Mouse (Mus musculus) urinary bladder, postnatal 25 days (tissue): ENCODE data around the gene Slc7a6os.
"Not testable (repeated sequence)": the region's sequence is repeated elsewhere in the genome, so short reads cannot be mapped to it uniquely, and the experiment has no call there.

ENCODE experiments used
- DNase-seq: peaks from one replicate; pipeline ENCODE4 v3.0.0; 2022; ENCODE audit warnings: low spot score

Gene Slc7a6os

DNA sequence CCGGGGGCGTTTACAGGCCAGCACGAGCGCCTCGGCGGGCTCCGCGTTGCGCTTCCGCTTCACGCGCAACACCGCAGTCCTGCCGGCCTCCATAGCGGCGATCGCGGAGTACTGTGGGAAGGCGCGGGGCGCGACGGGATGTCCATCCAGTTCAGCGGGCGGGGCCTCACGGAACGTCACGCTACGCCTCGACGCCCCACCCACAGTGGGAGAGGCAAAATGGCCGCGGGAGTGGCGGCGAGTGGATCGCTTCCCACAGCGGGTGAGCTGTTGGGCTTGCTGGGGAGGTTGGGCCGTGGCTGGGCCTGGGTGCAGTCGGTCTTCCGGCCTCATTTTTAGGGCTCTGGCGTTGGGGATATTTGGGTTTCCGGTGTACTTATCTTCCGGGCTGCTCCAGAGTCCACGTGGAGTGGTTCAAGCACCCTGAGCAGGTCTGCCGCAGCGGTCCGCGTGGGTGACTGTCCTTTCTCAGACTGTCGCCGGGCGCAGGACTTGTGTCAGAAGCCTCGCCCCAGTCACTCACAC lies at the start of gene Slc7a6os, which contains the start of gene Prmt7:
Gene Slc7a6os, minus strand, starts transcription at position 115 of the 525 bp plus-strand sequence.
Gene Prmt7, plus strand, starts transcription at position 116 of the 525 bp plus-strand sequence.
- DNase-seq: peak; percentile 93

DNA sequence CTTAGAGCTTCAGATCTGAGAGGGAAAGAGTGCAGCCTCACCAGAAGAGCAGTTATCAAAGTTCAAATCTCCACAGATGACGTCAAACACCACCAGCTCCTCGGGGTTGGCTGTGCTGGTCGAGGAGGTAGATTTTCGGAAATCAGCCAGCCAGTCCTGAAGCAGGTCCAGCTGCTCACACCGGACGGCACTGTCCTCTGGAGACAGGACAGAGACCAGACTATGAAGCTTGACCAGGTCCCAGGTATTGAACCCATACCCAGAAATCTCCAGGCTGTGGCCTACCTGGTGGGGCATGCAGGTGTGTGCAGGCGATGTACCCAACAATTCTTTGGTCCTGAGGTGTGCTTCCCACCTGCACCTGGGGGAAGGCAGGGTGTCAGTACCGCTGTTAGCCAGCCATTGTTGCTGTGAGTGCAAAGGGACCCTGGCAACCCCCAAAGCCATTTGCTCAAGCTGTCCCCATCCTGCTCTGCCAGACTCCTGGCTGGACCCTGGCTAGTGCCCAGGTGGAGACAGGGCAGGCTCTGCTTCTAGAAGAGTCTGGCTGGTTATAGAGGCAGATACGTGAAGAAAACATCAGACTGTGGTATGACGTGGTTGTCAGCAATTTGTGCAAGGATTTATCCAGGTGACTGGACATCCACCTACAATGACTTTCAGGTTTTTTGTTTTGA lies 49.0 kb upstream of the Slc7a6os start:
- DNase-seq: no peak

DNA sequence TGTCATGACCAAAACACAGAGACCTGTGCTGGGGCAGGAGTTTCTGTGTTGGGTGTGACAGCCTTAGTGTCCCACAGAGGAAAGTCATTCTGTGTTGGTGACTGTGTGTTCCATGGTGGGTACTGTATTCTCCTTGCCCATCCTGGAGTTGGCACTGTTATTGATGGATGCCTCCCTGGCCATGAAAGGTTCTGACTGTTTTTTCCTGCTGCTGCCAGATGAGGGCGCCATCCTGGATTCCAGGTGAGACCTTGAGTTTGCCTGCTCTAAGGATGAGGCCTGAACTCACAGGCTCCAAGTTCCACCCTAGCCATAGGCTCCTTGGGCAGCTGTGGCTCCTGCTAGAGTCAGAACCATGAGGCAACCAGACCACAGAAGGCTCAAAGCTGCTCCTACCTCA lies 47.4 kb upstream of the Slc7a6os start:
- DNase-seq: no peak

DNA sequence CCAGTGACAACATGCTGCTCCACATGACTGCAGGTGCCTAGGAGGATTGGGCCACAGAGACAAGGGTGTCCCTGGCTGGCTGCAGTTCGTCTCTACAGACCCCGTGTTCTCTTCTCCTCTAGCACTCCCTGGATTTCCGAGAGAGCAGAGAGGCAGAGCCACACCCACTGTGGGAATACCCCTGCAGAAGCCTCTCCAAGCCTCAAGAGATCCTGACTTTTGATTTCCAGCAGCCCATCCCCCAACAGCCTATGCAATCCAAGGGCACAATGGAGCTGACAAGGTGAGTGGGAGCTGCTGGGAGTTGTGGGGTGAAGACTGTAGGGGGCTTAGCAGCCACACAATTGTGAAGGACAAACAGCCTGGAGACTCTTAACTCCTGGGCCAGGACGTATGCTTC lies 39.5 kb upstream of the Slc7a6os start:
- no peak for DNase-seq

DNA sequence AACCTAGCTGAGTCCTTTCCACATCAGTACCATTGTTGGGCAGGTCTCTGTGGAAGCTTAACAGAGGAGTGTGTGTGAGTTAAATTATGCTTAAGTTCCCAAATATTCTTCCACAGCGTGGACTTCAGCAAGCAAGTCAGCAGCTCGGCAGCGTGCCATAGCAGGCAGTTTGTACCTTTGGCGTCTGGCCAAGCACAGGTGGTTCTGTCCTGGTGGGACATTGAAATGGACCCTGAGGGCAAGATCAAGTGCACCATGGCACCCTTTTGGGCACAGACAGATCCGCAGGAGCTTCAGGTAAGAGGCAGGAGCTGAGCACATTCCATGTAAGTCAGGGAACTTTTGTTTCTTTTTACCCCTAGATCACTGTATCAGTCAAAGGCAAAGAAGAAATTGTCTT lies 26.4 kb upstream of the Slc7a6os start:
- no peak for DNase-seq

DNA sequence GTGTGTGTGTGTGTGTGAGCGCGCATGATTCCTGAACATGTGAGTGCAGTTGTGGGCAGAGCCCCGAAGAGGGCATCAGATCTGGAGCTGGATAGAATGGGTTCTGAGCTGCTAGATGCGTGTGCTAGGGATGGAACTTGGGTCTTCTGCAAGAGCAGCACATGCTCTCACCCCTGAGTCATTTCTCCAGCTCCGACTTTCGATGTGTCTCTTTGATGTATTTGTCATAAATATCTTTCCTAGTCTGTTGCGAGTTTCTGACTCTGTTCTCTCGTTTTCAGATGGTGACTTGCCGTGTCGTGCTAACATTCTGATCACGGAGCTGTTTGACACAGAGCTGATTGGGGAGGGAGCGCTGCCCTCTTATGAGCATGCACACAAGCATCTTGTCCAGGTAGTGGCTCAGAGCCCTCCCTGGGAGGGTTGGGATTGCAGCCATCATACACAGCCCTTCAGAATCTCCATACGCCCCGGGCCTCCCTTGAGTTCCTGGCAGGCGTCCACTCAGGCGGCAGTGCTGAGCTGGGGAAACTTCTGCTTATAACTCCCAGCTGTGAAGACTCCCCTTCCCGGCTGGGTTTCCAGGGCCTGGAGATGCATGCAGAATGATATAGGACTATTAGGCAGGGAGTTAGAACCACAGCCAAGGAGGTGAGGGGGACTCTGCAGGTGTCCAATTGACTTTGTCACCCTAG lies 24.0 kb upstream of the Slc7a6os start:
- no peak for DNase-seq

DNA sequence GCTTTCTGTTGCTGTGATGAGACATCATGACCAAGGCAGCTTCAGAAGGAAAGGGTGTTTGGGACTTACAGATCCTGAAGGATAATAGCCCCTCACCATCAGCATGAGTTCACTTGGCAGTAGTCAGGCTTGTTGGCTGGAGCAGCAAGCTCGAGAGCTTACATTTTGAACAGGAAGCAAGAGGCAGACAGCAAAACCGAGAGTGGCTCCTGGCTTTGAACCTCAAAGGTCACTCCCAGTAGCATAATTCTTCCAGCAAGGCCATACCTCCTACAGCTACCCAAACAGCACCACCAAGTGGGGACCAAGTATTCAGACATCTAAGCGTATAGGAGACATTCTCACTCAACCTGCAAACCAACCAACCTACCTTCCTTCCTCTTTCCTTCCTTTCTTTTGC lies 22.0 kb upstream of the Slc7a6os start:
- no peak for DNase-seq

DNA sequence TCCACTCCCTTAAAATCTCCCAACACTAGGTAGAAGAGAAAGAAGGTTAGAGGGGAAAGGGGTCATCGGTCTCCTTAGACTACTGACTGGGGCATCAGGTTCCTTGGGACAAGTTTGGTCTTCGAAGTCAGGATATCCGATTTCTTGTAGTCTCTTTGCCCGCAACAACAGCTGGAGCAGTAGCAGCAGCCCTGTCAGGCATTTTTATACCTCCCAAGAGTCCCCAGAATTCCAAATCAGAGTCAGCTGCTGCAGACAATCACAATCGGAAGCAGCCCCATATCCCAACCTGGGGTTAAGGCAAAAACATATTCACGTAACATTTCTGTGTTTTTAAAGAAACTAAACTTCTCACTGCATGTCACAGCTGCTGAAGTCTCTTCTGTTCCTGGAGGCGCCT lies 20.8 kb upstream of the Slc7a6os start:
- no peak for DNase-seq

DNA sequence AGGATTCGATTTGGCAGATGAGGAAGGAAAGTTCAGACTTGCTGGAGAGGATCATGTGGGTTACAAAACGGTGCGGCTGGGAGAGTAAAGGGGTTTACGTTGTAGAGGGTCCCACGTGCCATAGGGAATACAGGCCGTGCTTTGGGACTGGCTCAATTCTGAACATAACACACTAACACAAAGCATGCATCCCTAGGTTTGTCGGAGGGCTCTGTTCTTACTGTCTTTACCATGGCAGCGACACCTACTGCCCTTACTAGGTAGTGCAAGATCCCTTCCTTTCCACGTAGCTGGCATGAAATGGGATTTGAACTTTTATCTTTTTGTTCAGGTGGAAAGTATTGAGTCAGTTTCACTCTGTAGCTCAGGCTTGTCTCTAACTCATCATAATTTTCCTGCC lies 15.9 kb upstream of the Slc7a6os start:
- DNase-seq: peak; percentile 49

DNA sequence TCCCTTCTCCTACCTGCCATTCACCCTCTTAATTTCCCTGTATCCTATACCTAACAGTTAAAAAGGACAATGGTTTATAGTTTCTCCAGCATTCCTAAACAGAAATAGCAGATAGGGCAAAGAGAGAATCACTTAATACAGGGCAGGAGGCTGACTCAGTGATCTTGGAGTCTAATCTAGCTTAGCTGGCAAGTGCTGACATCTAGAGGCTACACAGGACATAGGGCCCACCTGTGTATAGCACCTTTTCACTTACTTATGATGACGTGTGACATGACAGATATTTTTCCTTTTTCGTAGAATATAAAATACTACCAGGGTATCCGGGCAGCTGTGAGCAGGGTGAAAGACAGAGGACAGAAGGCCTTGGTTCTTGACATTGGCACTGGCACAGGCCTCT lies 8.9 kb upstream of the Slc7a6os start:
- no peak for DNase-seq

DNA sequence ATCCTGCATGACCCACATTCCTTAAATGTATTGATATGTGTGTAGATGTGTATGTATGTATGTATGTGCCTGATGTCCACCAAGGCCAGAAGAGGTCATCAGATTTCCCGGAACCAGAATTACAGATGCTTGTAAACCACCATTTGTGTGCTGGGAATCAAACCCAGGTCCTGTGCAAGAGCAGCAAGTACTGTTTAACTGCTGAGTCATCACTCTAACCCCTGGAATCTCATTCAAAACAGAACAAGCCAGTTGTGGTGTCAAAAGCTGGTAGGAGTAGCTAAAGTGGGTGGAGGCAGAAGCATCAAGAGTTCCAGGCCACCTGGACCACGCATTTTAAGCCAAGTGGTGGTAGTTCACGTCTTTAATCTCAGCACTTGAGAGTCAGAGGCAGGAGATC lies 3.2 kb upstream of the Slc7a6os start:
- no peak for DNase-seq

DNA sequence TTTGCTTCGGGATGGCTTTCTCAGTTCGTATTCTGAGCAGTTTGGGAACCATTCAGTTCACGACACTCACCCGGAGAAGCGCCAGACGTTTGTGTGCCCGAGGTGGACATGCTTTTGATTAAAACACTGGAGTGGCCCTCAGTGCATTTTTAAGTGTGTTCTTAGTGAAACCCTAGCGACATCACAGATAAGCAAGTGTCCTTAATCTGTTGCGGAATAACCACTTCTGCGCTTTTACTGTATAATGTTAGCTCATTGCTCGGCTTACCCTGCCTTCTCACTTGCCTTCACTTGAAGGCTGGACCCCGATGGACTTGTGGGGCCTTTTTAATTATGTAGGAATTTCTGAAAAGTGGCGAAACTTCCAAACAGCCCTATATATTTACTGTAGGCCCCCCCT lies 686 bp upstream of the Slc7a6os start:
- no peak for DNase-seq

DNA sequence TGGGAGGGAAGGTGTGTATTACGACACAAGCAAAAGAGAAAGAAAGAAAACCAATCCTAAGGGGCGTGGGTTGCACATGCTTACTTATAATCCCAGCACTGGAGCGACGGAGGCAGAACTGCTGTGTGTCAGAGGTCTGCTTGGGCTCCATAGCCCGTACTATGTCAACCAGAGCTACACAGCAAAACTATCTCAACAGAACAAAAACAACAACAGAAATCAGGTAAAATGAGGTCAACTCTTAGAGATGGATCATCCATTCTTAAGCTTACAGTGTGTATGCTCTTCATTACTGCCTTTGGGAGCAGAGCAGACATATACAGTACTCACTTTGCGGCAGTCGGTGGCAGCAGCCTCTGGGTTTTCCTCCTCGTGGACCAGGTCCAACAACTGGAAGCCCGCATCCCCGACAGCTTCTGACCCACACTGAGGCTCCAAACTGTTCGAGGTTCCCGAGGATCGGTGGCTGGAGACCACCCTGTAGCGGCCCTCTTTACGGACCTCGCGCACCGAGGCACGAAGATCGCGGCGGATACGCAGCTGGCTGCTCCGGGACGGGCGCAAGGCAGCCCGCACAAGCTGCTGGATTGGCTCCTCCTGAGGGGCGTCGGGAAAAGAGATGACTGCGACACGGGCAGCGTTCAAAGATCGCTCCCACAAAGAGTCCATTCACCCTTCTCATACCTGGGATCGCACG lies 552 bp downstream of the Slc7a6os start:
- no peak for DNase-seq

DNA sequence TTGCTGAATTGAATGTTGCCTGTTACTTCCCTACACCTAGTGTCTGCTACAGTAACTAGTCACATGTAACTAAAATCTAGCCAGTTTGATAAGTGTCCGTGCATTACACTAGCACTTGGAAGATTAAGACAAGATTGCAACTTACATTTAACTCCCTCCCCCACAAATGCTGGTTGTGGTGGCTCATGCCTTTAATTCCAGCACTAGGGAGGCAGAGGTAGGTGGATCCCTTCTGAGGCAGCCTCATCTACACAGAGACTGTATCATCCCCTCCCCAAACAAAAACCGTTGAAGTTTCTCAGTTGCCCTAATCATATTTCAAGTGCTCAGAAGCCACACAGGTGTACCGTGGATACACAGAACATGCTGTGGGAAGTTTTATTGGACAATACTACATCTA lies 11.1 kb downstream of the Slc7a6os start:
- DNase-seq: not testable (repeated sequence)

DNA sequence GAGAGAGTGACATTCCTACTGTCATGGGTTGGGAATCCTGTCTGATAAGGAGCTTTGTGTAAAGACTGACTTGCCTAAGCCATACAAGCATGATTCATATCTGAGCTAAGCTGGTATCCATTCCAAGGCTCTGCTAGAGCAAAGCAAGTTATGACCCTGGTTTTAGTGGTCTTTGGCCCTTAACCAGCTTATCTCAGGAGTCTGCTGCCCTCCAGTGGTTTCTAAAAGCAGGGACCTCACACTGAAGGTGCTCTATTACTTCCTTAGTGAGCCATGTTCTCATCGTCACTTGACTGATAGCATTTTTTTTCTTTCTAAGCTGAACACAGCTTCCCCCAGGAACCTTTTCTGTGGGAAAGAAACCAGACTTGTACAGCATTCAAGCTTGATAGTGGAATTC lies 12.0 kb downstream of the Slc7a6os start:
- peak; percentile 23 for DNase-seq

DNA sequence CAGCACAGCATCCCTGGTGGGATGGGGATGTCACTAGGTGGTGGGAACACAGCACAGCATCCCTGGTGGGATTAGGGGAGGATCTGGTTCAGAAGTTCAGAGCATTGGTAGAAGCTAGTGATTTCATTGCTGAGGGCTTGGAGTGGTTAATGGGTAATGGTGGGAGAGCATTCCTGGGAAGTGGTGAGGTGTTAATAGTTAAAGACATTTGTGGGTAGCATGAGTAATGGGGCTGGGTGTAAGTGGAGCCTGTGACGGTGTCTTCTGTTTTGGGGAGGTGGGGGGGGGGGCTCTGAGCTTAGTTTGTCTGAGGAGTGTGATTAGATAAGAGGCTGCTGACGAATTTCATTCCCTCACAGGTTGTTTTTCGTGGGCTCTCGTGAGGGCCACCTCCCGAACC lies 16.7 kb downstream of the Slc7a6os start:
- DNase-seq: no peak

DNA sequence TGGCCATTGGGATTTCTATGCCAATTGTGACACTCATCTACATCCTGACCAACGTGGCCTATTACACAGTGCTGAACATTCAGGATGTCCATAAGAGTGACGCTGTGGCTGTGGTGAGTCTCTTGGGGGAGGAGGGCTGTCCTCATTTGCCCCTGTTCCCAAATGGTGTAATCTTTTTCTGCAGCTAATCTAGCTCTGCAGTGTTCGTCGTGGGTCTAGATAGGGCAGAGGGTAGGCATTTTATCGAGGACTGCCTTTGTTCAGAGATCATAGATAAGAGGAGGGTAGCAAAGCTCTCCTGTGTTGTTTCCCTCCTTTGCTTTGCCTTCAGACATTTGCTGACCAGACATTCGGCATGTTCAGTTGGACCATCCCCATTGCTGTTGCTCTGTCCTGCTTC lies 17.6 kb downstream of the Slc7a6os start:
- no peak for DNase-seq

DNA sequence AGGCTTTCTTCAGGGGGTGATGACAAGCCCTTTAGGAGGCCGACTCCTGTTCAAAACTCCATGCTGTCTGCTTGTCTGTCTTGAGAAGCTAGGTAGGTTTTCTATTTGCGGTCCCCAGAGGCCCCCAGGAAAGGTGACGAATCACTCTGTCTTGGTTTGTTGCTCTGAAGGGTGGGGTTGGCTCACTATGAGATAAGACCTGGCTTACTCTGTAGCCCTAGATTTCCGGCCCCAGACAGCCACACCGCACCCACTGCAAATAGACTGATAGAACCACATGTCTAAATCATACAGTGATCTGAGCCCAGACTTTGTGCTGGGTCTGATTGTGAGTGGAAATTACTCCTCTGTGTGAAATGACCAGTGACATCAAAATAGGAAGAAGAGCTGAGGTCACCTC lies 19.1 kb downstream of the Slc7a6os start:
- no peak for DNase-seq

DNA sequence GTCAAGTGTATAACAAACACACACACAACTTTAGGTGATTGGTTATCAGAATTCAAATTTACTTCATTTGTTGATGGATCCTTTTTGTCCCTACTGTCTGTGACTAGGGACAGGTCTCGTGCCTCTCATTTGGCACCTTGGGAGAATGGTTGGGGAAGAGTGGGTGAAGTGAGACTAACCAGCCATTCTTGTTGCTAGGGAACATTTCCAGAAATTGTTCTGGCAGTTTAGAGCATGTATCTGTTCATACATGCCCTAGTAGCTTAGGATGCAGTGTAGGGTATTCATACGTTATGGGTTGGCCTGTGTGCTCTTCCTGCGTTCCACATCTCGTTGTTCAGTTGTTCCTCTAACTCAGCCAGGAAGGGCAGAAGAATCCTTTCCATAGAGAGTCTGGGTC lies 21.6 kb downstream of the Slc7a6os start:
- no peak for DNase-seq

DNA sequence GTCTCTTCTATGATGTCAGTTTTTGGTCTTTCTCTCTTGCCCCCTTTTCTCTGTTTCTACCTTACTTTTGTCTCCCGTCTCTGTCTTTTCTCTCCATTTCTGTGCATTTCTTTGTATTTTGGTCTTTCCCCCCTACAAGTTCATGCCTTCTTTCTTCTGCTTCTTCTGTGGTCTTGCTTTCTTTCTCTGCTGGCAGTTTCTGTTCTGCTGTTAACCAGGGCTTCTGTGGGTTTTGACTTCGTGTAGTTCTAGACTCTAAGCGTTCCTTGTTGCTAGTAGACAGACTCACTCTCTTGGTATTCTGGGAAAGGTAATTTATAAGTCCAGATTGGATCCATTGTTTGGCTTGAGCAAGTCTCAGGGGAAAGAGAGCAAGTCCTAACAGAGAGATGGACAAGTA lies 24.3 kb downstream of the Slc7a6os start:
- no peak for DNase-seq

DNA sequence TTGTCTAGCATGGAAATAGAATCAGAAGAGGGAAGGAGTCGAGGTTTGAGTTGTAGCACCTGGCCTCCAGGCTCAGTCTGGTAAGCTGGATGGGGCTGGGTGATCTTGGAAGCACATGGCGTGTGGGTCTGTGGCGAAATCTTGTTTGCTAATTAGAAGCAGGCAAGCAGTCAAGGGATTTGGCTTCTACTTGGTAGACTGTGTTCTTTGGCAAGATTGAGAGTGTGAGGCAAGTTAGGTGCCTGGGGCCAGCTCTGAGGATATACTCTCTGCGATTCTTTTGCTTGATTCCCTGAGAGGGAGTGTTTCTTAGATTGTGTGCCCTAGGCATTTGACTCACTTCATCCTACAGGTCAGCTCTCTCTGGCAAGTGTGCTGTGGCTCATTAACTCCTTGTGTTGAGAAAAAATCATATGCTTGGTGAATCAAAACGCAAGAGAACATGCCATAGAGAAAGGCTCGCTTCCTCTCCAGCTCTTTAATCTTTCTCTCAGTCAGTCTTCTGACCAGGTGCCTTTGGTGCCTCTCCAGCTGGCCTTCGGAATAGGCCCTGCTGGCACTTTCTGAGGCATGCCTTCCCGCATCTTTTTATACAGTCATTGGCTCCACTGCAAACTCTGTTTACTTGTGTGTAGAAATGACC lies 25.0 kb downstream of the Slc7a6os start:
- DNase-seq: no peak

DNA sequence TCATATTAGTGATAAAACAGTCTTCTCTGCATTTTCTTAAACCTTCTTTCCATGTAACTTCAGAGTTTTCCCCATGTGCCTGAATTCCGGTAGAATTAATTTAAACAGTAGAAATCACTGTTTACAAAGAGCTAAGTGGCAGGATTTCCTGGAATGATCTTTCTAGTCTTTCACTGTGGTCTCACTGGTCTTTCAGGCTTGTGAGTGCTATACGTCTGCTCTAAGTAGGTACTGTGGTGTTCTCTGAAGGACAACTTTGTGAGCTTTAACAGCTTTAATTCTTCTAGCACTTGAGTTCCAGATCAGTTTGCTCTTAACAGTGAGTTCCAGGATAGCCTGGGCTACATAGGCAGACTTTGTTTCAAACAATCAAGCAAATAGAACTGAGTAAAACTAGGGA lies 32.3 kb downstream of the Slc7a6os start:
- DNase-seq: no peak

DNA sequence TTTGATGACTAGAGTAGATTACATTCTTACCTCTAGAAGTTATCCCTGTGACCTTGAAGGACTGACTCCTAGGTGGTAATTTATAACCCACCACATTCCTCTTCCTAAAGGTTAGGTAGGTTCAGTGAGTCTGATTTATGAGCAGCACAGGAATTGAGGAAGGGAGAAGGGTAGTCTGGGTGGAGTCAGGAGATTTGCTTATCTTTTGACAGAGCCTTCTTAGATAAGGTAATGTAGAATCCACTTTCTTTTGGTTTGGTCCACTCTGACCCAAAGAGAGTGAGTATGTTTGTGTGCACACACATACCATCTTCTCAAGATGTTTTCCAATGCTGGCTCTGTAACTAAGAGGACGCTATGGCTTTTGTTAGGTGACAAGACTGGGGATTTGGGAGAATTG lies 33.1 kb downstream of the Slc7a6os start:
- no peak for DNase-seq
